Mouse (Mus musculus): ENCODE results near the gene Dock1.

DNA sequence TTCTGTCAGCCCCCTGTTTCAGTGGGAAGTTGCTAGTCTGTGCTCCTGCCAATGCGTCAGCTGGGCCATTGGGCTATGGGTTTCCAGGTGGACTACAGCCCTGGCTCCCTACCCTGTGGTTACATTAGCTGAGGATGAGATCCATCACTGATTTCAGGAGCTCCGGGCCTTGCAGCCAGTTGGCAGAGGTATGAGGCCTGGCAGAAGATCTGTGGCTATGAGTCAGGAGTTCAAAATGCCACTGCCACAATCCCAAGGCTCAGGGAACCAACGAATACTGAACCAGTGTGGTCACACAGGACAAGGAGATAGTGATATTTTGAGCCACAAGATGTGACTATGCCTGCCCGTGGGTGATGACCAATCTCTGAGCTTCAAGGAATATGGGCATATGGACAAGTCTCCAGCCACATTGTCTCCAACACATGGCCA lies 3.2 kb upstream of the Dock1 start:
- TF ChIP-seq POLR2A (IDR thresholded peaks at IDR 0.05; ENCODE audit: insufficient read depth, low read depth, low read length) (no peak), CTCF (IDR thresholded peaks at IDR 0.05; ENCODE audit: insufficient read depth, low read depth, low read length) (no peak)
